Mouse (Mus musculus) lung, postnatal 0 days (tissue): ENCODE data around the gene Prkab1. TPM values are rescaled to one million over a fixed set of nuclear protein-coding genes. Genes with fewer than 3 reads are reported as not detected.
A peak's percentile ranks its signal among the peaks of the same experiment; 100 is the strongest.

Experiments
- ATAC-seq: fragments of 200-750 bp; cut with Nextera tagmentation; 2 replicates; pipeline ENCODE4 v1.8.0; 2017; ENCODE audit warnings: moderate library complexity
- DNase-seq: peaks from one replicate; pipeline ENCODE4 v3.0.0-alpha.2; 2016; ENCODE audit warnings: low spot score
- H3K27ac ChIP-seq: fragments of 300-500 bp; sonication (generic); 2 replicates; pipeline ENCODE4 v1.5.1; 2014; ENCODE audit warnings: antibody characterized with exemption, mild to moderate bottlenecking, low read length, mixed read lengths
- H3K27me3 ChIP-seq: fragments of 300-500 bp; sonication (generic); replicated peaks from 2 replicates; pipeline ENCODE4 v1.6.1; 2014; ENCODE audit warnings: low read length, mixed read lengths; ENCODE audit not compliant: insufficient read depth
- H3K36me3 ChIP-seq: fragments of 300-500 bp; sonication (generic); 2 replicates; pipeline ENCODE4 v1.6.1; 2014; ENCODE audit warnings: low read length, mixed read lengths; ENCODE audit not compliant: insufficient read depth
- H3K4me1 ChIP-seq: fragments of 300-500 bp; sonication (generic); 2 replicates; pipeline ENCODE4 v1.6.1; 2014; ENCODE audit warnings: antibody characterized with exemption, low read depth, low read length, mixed read lengths; ENCODE audit not compliant: insufficient read depth
- H3K4me2 ChIP-seq: fragments of 300-500 bp; sonication (generic); replicated peaks from 2 replicates; pipeline ENCODE4 v1.6.1; 2014; ENCODE audit warnings: low read depth, mild to moderate bottlenecking, low read length, moderate library complexity, mixed read lengths
- H3K4me3 ChIP-seq: fragments of 300-500 bp; sonication (generic); 2 replicates; pipeline ENCODE4 v1.5.1; 2014; ENCODE audit warnings: low read depth, low read length
- H3K9ac ChIP-seq: fragments of 300-500 bp; sonication (generic); replicated peaks from 2 replicates; pipeline ENCODE4 v1.6.1; 2014; ENCODE audit warnings: low read depth, mild to moderate bottlenecking
- H3K9me3 ChIP-seq: fragments of 300-500 bp; sonication (generic); 2 replicates; pipeline ENCODE4 v1.6.1; 2016; ENCODE audit warnings: low read length, mixed read lengths
- CTCF ChIP-seq: IDR thresholded peaks from 2 replicates; pipeline ENCODE4 v1.5.1; 2016; ENCODE audit warnings: antibody characterized with exemption, mild to moderate bottlenecking
- EP300 ChIP-seq: IDR thresholded peaks from 2 replicates; pipeline ENCODE4 v1.6.1; 2016; ENCODE audit warnings: antibody characterized with exemption, mild to moderate bottlenecking, control low read depth
- WGBS: fragments of 180-500 bp; shearing (Covaris S2); extraction: QIAGEN DNeasy Blood & Tissue Kit; methylation state at CpG from one replicate; pipeline ENCODE4 v1.1.7; 2014; 5-methylcytosine and 5-hydroxymethylcytosine counted together
- polyA plus RNA-seq: library from polyadenylated mRNA; unstranded; fragments of >200 nt; fragmentation: Nextera tagmentation; extraction: Ambion mirVana; gene quantifications from 2 replicates; pipeline ENCODE4 v1.2.1, GENCODE M21; 2015

The Prkab1 gene
- polyA plus RNA-seq, 1 experiment from 2014 or later, result 80.6 TPM

- Histone ChIP-seq H3K9me3 (no peaks in the 10 kb centered on the region), H3K27ac (no peak overlapping the region), H3K36me3 (peaks cover 53% of the 10 kb centered on the region), H3K4me2 (no peak overlapping the region), H3K4me1 (peaks cover 3% of the 10 kb centered on the region; the same call in 1 of the 2 replicates), H3K27me3 (no peaks in the 10 kb centered on the region), H3K9ac (no peak overlapping the region), H3K4me3 (no peak overlapping the region)
- no peak for DNase-seq
- WGBS, result 93% methylated on average over 11 of the region's 11 CpGs
- no peak for TF ChIP-seq EP300
- no peak for TF ChIP-seq CTCF
- ATAC-seq, result no peak
Observed at GRCm38 (mm10) chr5:116014237-116014636, 10.1 kb downstream of the Prkab1 start.

GRCm38 (mm10) chr5:116013821-116014220 is 10.5 kb downstream of the Prkab1 start:
- Histone ChIP-seq H3K27me3 (no peaks in the 10 kb centered on the region), H3K9me3 (no peaks in the 10 kb centered on the region), H3K36me3 (peaks cover 48% of the 10 kb centered on the region), H3K9ac (no peak overlapping the region), H3K4me1 (peaks cover 3% of the 10 kb centered on the region; the same call in 1 of the 2 replicates), H3K27ac (no peak overlapping the region), H3K4me2 (no peak overlapping the region), H3K4me3 (no peak overlapping the region)
- no peak for ATAC-seq
- DNase-seq, result no peak
- WGBS, result 72% methylated on average over 8 of the region's 8 CpGs
- no peak for TF ChIP-seq CTCF
- TF ChIP-seq EP300, result no peak

DNA sequence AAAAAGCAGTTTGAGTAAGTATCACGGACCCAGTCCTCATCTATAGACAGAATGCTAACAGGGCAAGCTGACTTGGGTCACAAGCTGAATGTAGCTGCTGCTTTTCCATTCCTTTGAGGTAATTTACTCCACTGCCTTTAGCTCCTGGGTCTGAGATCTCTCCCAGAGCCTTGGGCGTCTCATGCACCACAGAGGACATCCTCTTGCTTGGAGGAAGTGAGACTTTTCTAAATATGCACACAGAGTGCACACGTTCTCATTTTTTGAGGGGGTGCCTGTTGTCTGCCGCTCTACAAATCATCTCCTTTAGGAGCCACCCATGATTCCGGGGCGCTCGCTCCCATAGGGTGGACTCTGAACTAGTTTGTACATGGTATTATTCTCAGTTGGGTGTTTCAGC is 11.8 kb downstream of the Prkab1 start:
- no peak overlapping the region for H3K4me3 ChIP-seq
- no peaks in the 10 kb centered on the region for H3K27me3 ChIP-seq
- H3K27ac ChIP-seq, result no peak overlapping the region
- DNase-seq (no peak), ATAC-seq (no peak)
- H3K36me3 ChIP-seq, result peaks cover 39% of the 10 kb centered on the region
- no peaks in the 10 kb centered on the region for H3K9me3 ChIP-seq
- peaks cover 3% of the 10 kb centered on the region; the same call in 1 of the 2 replicates for H3K4me1 ChIP-seq
- H3K4me2 ChIP-seq, result no peak overlapping the region
- WGBS, result 82% methylated on average over 7 of the region's 7 CpGs
- TF ChIP-seq CTCF (no peak), EP300 (no peak)
- no peak overlapping the region for H3K9ac ChIP-seq

GRCm38 (mm10) chr5:116011700-116012099 is 12.6 kb downstream of the Prkab1 start:
- H3K9ac ChIP-seq, result no peak overlapping the region
- H3K36me3 ChIP-seq, result peaks cover 31% of the 10 kb centered on the region
- no peak overlapping the region for H3K4me3 ChIP-seq
- no peak for ATAC-seq
- no peak for DNase-seq
- H3K9me3 ChIP-seq, result no peaks in the 10 kb centered on the region
- no peak overlapping the region for H3K4me2 ChIP-seq
- 92% methylated on average over 7 of the region's 7 CpGs for WGBS
- TF ChIP-seq CTCF (no peak), EP300 (no peak)
- peaks cover 3% of the 10 kb centered on the region; the same call in 1 of the 2 replicates for H3K4me1 ChIP-seq
- H3K27me3 ChIP-seq, result no peaks in the 10 kb centered on the region
- peak overlapping the region; percentile 32; the same call in 1 of the 2 replicates for H3K27ac ChIP-seq

GRCm38 (mm10) chr5:116009884-116010627 is 14.3 kb downstream of the Prkab1 start:
- peak overlapping the region; percentile 91 for H3K27ac ChIP-seq
- H3K27me3 ChIP-seq, result no peaks in the 10 kb centered on the region
- no peaks in the 10 kb centered on the region for H3K9me3 ChIP-seq
- H3K36me3 ChIP-seq, result peaks cover 19% of the 10 kb centered on the region
- no peak for ATAC-seq
- WGBS, result 49% methylated on average over 2 of the region's 2 CpGs
- no peak for DNase-seq
- no peak overlapping the region for H3K9ac ChIP-seq
- peaks cover 3% of the 10 kb centered on the region; the same call in 1 of the 2 replicates for H3K4me1 ChIP-seq
- no peak overlapping the region for H3K4me3 ChIP-seq
- TF ChIP-seq CTCF (no peak), EP300 (no peak)
- no peak overlapping the region for H3K4me2 ChIP-seq

DNA sequence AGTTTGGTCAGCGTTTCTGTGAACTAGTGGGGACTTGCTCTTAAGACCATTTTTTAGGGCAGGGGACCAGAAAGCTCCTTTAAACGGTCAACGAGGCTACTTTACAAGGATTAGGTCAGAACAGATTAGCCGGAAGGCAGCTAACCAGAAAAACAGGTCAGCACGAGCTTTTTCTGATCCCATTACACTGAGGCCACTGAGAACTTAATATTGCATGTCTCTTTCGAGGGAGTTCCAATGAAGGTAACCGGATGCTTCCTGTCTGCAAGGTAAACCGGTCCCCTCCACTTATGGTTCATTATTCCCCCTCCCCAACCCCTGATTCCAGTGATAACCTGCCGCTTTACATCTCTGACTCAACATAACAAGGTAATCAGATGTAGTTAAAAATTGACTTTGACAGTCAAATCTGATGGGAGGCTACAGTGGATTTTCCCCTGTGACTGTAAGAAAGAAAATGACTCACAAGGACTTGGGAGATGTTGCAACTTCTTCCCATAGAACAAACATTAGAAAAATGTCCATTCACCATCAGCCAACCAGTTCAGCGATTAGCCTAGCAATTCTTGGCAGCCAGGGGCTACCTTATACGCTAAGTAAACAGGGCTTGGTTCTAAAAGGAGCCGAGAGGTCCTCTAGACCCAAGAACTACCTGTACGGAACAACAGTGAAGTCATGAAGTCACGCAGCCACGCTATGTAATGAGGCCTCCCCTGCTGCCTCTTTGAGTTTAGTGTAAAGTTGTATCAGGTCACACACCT is 15.0 kb downstream of the Prkab1 start:
- Histone ChIP-seq H3K4me1 (peaks cover 3% of the 10 kb centered on the region; the same call in 1 of the 2 replicates), H3K4me2 (no peak overlapping the region), H3K27me3 (no peaks in the 10 kb centered on the region), H3K36me3 (peaks cover 11% of the 10 kb centered on the region), H3K27ac (peak overlapping the region; percentile 91), H3K4me3 (no peak overlapping the region), H3K9ac (no peak overlapping the region), H3K9me3 (no peaks in the 10 kb centered on the region)
- 67% methylated on average over 15 of the region's 15 CpGs for WGBS
- ATAC-seq (peak; percentile 91), DNase-seq (peak; percentile 95)
- TF ChIP-seq CTCF (no peak), EP300 (peak; percentile 99)
